Mouse (Mus musculus) frontal cortex, postnatal 25 days (tissue): ENCODE data around the gene Arhgef10l.

Experiments
- DNase-seq, 2 experiments: peaks; one replicate each; pipeline ENCODE4 v3.0.0; 2022; ENCODE audit warnings: low spot score in 2 of 2

Arhgef10l gene

GRCm38 (mm10) chr4:140636312-140636996 is 29.4 kb downstream of the Arhgef10l start:
- no peak for DNase-seq

- DNase-seq = no peak
Observed at GRCm38 (mm10) chr4:140634861-140635388, 30.9 kb downstream of the Arhgef10l start.

- DNase-seq = no peak
Observed at GRCm38 (mm10) chr4:140631276-140631849, 34.4 kb downstream of the Arhgef10l start.

GRCm38 (mm10) chr4:140630651-140631241 is 35.1 kb downstream of the Arhgef10l start:
- DNase-seq = no peak

- no peak for DNase-seq
Observed at GRCm38 (mm10) chr4:140630136-140630535, 35.7 kb downstream of the Arhgef10l start.

- DNase-seq = no peak
Observed at GRCm38 (mm10) chr4:140628971-140629370, 36.8 kb downstream of the Arhgef10l start.

- DNase-seq = no peak
Observed at GRCm38 (mm10) chr4:140628412-140628943, 37.3 kb downstream of the Arhgef10l start.

GRCm38 (mm10) chr4:140625651-140626525 is 39.9 kb downstream of the Arhgef10l start:
- DNase-seq = no peak

- peak in 1 of 2 experiments; percentile 47 for DNase-seq
Observed at GRCm38 (mm10) chr4:140624468-140625176, 41.2 kb downstream of the Arhgef10l start.

- no peak for DNase-seq
Observed at GRCm38 (mm10) chr4:140624087-140624467, 41.7 kb downstream of the Arhgef10l start.

GRCm38 (mm10) chr4:140622819-140623218 is 43.0 kb downstream of the Arhgef10l start:
- DNase-seq = no peak

- no peak for DNase-seq
Observed at GRCm38 (mm10) chr4:140620496-140620895, 45.3 kb downstream of the Arhgef10l start.

GRCm38 (mm10) chr4:140617391-140618385 is 48.1 kb downstream of the Arhgef10l start:
- no peak for DNase-seq

- no peak for DNase-seq
Observed at GRCm38 (mm10) chr4:140616894-140617293, 48.9 kb downstream of the Arhgef10l start.

- DNase-seq = no peak
Observed at GRCm38 (mm10) chr4:140616196-140616595, 49.6 kb downstream of the Arhgef10l start.

GRCm38 (mm10) chr4:140615771-140616170 is 50.0 kb downstream of the Arhgef10l start:
- DNase-seq = no peak

- DNase-seq = no peak
Observed at GRCm38 (mm10) chr4:140614553-140614952, 51.3 kb downstream of the Arhgef10l start.

- no peak for DNase-seq
Observed at GRCm38 (mm10) chr4:140614145-140614544, 51.7 kb downstream of the Arhgef10l start.

GRCm38 (mm10) chr4:140610841-140611609 is 54.8 kb downstream of the Arhgef10l start:
- no peak for DNase-seq
